ENCODE assay signal across 8 mouse cellular contexts in genomic region chr10:63386444-63386843, GRCm38 (mm10). TPM values are rescaled to one million over a fixed set of nuclear protein-coding genes. Genes with fewer than 3 reads are reported as not detected.
DNase-seq lines count a peak whose midpoint lies in the region; ATAC-seq and TF ChIP-seq lines count a peak whose summit lies in the region.

No protein-coding gene starts in this region.

- DNase-seq in MN1 (ENCODE audit: low spot score) = peak; percentile 90
- DNase-seq in cerebellum, adult 9-10 months = peak; percentile 94
- peak; percentile 80 for DNase-seq in hindbrain, embryonic 10.5 days (ENCODE audit: low spot score)
- DNase-seq in layer of hippocampus, adult 9-11 months = peak; percentile 86
- DNase-seq in ovary, adult 18-20 months (ENCODE audit: low spot score) = peak; percentile 70
- peak; percentile 71 for DNase-seq in thymus, adult 2 months

- peaks cover 6% of the 10 kb centered on the region for H3K4me1 ChIP-seq in hindbrain, embryonic 10.5 days (replicated peaks)
- peaks cover 2% of the 10 kb centered on the region; the same call in 1 of the 2 replicates for H3K4me1 ChIP-seq in lung, embryonic 16.5 days (replicated peaks; ENCODE audit: control insufficient read depth, insufficient read depth, low read length)
- H3K4me1 ChIP-seq in thymus, adult 2 months (replicated peaks; ENCODE audit: control insufficient read depth, insufficient read depth, low read length) = peaks cover 5% of the 10 kb centered on the region

- no peaks in the 10 kb centered on the region for H3K9me3 ChIP-seq in hindbrain, embryonic 10.5 days
- H3K9me3 ChIP-seq in lung, embryonic 16.5 days (ENCODE audit: control insufficient read depth, low read length) = no peaks in the 10 kb centered on the region

- peak overlapping the region; percentile 83 for H3K4me2 ChIP-seq in lung, embryonic 16.5 days (ENCODE audit: low read depth, low read length)

- no peak; the same call in 1 of the 2 replicates for TF ChIP-seq CTCF in thymus, adult 2 months (IDR thresholded peaks at IDR 0.05; ENCODE audit: borderline replicate concordance, control insufficient read depth, extremely low read depth, insufficient read depth, low read length, poor library complexity)

- peak overlapping the region; percentile 77 for H3K27ac ChIP-seq in hindbrain, embryonic 10.5 days
- peak overlapping the region; percentile 75 for H3K27ac ChIP-seq in lung, embryonic 16.5 days (ENCODE audit: low read length)
- H3K27ac ChIP-seq in thymus, adult 2 months (ENCODE audit: control insufficient read depth, insufficient read depth, low read length) = no peak overlapping the region

- H3K27me3 ChIP-seq in hindbrain, embryonic 10.5 days (ENCODE audit: insufficient read depth, poor library complexity, severe bottlenecking) = no peaks in the 10 kb centered on the region; the same call in 1 of the 2 replicates
- no peaks in the 10 kb centered on the region for H3K27me3 ChIP-seq in lung, embryonic 16.5 days (ENCODE audit: control insufficient read depth, insufficient read depth, low read depth, low read length)
- no peaks in the 10 kb centered on the region for H3K27me3 ChIP-seq in thymus, adult 2 months (ENCODE audit: control insufficient read depth, insufficient read depth, low read length)

- H3K36me3 ChIP-seq in hindbrain, embryonic 10.5 days = no peaks in the 10 kb centered on the region
- no peaks in the 10 kb centered on the region for H3K36me3 ChIP-seq in lung, embryonic 16.5 days (ENCODE audit: control insufficient read depth, insufficient read depth, low read length)
- no peaks in the 10 kb centered on the region for H3K36me3 ChIP-seq in thymus, adult 2 months (ENCODE audit: control insufficient read depth, insufficient read depth, low read length)

- peak overlapping the region; percentile 59 for H3K4me3 ChIP-seq in hindbrain, embryonic 10.5 days
- peak overlapping the region; percentile 61 for H3K4me3 ChIP-seq in lung, embryonic 16.5 days (ENCODE audit: low read length)
- peak overlapping the region; percentile 97 for H3K4me3 ChIP-seq in thymus, adult 2 months (ENCODE audit: control insufficient read depth, insufficient read depth, low read length)

- peak; percentile 77 for ATAC-seq in frontal cortex, adult (ENCODE audit: low TSS enrichment)
- ATAC-seq in lung, embryonic 16.5 days (ENCODE audit: low read depth) = peak; percentile 76

- peak; percentile 47; the same call in 1 of the 2 replicates for TF ChIP-seq POLR2A in thymus, adult 2 months (IDR thresholded peaks at IDR 0.05; ENCODE audit: control insufficient read depth, extremely low read depth, insufficient read depth, low read length, poor library complexity)

- peak overlapping the region; percentile 72 for H3K9ac ChIP-seq in lung, embryonic 16.5 days (ENCODE audit: low read length)

- under 1% methylated on average over 19 of the region's 19 CpGs for WGBS in hindbrain, embryonic 10.5 days
- whole genome bisulfite sequencing in lung, embryonic 16.5 days = under 1% methylated on average over 19 of the region's 19 CpGs
- WGBS in thymus, adult 2 months = 0% methylated on average over 19 of the region's 19 CpGs

RNA-seq across cellular contexts. Expression of gene Dnajc12, which starts 4.2 kb away (rescaled TPM):
- 12.5 and 13.4 TPM in 2 replicates for polyA plus RNA-seq in hindbrain, embryonic 10.5 days (2016; fragmentation: Nextera tagmentation; extraction: Ambion mirVana)
- 11.8 and 12.5 TPM in 2 replicates for polyA plus RNA-seq in lung, embryonic 16.5 days (2015; fragmentation: Nextera tagmentation; extraction: Ambion mirVana)
- 0.94 and 1.8 TPM in 2 replicates for polyA plus RNA-seq in thymus, adult 2 months (2012; rRNA removed)

RNA-seq across cellular contexts. Expression of gene Sirt1, which starts 4.9 kb away (rescaled TPM):
- polyA plus RNA-seq in hindbrain, embryonic 10.5 days (2016; fragmentation: Nextera tagmentation; extraction: Ambion mirVana) = 4.9 and 6.7 TPM in 2 replicates
- polyA plus RNA-seq in lung, embryonic 16.5 days (2015; fragmentation: Nextera tagmentation; extraction: Ambion mirVana) = 3.7 and 4.8 TPM in 2 replicates
- 10.0 and 11.5 TPM in 2 replicates for polyA plus RNA-seq in thymus, adult 2 months (2012; rRNA removed)

RNA-seq across cellular contexts. Expression of gene Gm7075, which starts 35.1 kb away (rescaled TPM):
- not detected in 2 replicates for polyA plus RNA-seq in hindbrain, embryonic 10.5 days (2016; fragmentation: Nextera tagmentation; extraction: Ambion mirVana)
- polyA plus RNA-seq in lung, embryonic 16.5 days (2015; fragmentation: Nextera tagmentation; extraction: Ambion mirVana) = not detected in 2 replicates
- polyA plus RNA-seq in thymus, adult 2 months (2012; rRNA removed) = not detected in 2 replicates

RNA-seq across cellular contexts. Expression of gene Ctnna3, which starts 43.5 kb away (rescaled TPM):
- 0.07 and 0.21 TPM in 2 replicates for polyA plus RNA-seq in hindbrain, embryonic 10.5 days (2016; fragmentation: Nextera tagmentation; extraction: Ambion mirVana)
- polyA plus RNA-seq in lung, embryonic 16.5 days (2015; fragmentation: Nextera tagmentation; extraction: Ambion mirVana) = 0.99 and 1.0 TPM in 2 replicates
- polyA plus RNA-seq in thymus, adult 2 months (2012; rRNA removed) = 0.18 and 0.46 TPM in 2 replicates
